Mouse (Mus musculus) midbrain, embryonic 16.5 days (tissue): ENCODE measurements around the gene Cmss1. TPM values are rescaled to one million over a fixed set of nuclear protein-coding genes. Genes with fewer than 3 reads are reported as not detected.

ENCODE experiments used
- ATAC-seq: fragments of 200-750 bp; cut with Nextera tagmentation; 2 replicates; pipeline ENCODE4 v1.8.0; 2017; ENCODE audit warnings: moderate TSS enrichment
- H3K27ac ChIP-seq: fragments of 300-500 bp; sonication (generic); 2 replicates; pipeline ENCODE4 v1.5.1; 2014; ENCODE audit warnings: mild to moderate bottlenecking, low read length, mixed read lengths
- H3K27me3 ChIP-seq: fragments of 300-500 bp; sonication (generic); 2 replicates; pipeline ENCODE4 v1.6.1; 2014; ENCODE audit warnings: low read depth, low read length, mixed read lengths; ENCODE audit not compliant: control insufficient read depth, insufficient read depth
- H3K36me3 ChIP-seq: fragments of 300-500 bp; sonication (generic); 2 replicates; pipeline ENCODE4 v1.6.1; 2014; ENCODE audit warnings: mild to moderate bottlenecking, low read length, moderate library complexity, mixed read lengths; ENCODE audit not compliant: control insufficient read depth, insufficient read depth
- H3K4me1 ChIP-seq: fragments of 300-500 bp; sonication (generic); 2 replicates; pipeline ENCODE4 v1.6.1; 2014; ENCODE audit warnings: mild to moderate bottlenecking, low read length, mixed read lengths; ENCODE audit not compliant: control insufficient read depth, insufficient read depth
- H3K4me2 ChIP-seq: fragments of 300-500 bp; sonication (generic); 2 replicates; pipeline ENCODE4 v1.6.1; 2014; ENCODE audit warnings: mild to moderate bottlenecking, low read length, mixed read lengths
- H3K4me3 ChIP-seq: fragments of 300-500 bp; sonication (generic); 2 replicates; pipeline ENCODE4 v1.5.1; 2014; ENCODE audit warnings: low read depth, mild to moderate bottlenecking, low read length, moderate library complexity, mixed read lengths
- H3K9ac ChIP-seq: fragments of 300-500 bp; sonication (generic); 2 replicates; pipeline ENCODE4 v1.6.1; 2014; ENCODE audit warnings: low read depth, low read length, mixed read lengths
- H3K9me3 ChIP-seq: fragments of 300-500 bp; sonication (generic); replicated peaks from 2 replicates; pipeline ENCODE4 v1.6.1; 2014; ENCODE audit warnings: mild to moderate bottlenecking, low read length, mixed read lengths; ENCODE audit not compliant: control insufficient read depth, poor library complexity, severe bottlenecking
- WGBS: fragments of 180-500 bp; shearing (Covaris S2); extraction: QIAGEN DNeasy Blood & Tissue Kit; methylation state at CpG from one replicate; pipeline ENCODE4 v1.1.7; 2014; 5-methylcytosine and 5-hydroxymethylcytosine counted together
- polyA plus RNA-seq: library from polyadenylated mRNA; unstranded; fragments of >200 nt; fragmentation: Nextera tagmentation; extraction: Ambion mirVana; gene quantifications from 2 replicates; pipeline ENCODE4 v1.2.1, GENCODE M21; 2015

Gene Cmss1
- polyA plus RNA-seq, 1 experiment from 2014 or later: 37.4 TPM

DNA sequence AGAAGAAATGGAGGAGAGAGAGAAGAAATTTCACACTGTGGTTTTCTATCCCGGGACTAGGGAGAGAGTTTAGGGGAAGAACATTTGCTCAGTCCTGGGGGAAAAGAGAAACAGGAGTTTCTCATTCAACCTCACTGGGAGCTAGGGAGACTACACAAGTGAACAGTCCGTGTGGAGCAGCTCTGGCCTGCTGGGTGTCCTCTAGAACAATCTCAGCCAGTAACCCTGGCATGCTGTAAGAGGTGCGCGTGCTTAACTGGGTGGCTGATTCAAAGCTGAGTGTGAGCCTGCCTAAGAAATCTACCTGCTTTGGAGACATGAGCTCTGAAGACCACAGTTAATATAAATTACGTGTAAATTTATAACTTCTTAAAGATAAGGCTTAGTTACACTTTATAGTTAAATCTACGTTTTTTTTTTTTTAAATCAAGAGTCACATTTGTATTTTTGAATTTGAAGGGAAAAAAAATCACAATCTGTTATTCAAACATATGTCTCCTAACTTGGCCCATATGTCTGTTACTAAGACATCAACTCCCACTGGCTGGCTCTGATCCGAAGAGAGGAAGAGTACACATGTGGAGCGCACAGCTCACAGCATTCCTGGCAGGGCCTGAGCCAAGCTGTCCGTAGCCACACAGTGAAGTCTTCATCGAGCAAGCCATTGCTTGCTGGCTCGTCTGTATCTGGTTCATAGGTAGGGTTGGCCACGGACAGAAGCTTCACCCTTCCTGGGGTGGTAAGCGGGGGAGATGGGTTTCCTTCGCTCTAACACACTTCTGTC lies 338.4 kb downstream of the Cmss1 start:
- no peak overlapping the region for H3K27ac ChIP-seq
- H3K9me3 ChIP-seq: no peaks in the 10 kb centered on the region; the same call in 1 of the 2 replicates
- WGBS: 89% methylated on average over 14 of the region's 14 CpGs
- no peaks in the 10 kb centered on the region for H3K4me1 ChIP-seq
- H3K4me3 ChIP-seq: no peak overlapping the region
- ATAC-seq: no peak
- no peak overlapping the region for H3K4me2 ChIP-seq
- no peaks in the 10 kb centered on the region for H3K36me3 ChIP-seq
- no peak overlapping the region for H3K9ac ChIP-seq
- no peaks in the 10 kb centered on the region for H3K27me3 ChIP-seq

- no peak for ATAC-seq
- no peak overlapping the region for H3K27ac ChIP-seq
Measured at GRCm38 (mm10) chr16:57267068-57267467, 339.6 kb downstream of the Cmss1 start.

GRCm38 (mm10) chr16:57260152-57260551 lies 346.5 kb downstream of the Cmss1 start:
- Histone ChIP-seq H3K4me1 (no peaks in the 10 kb centered on the region), H3K4me2 (no peak overlapping the region), H3K9ac (no peak overlapping the region), H3K9me3 (no peaks in the 10 kb centered on the region; the same call in 1 of the 2 replicates), H3K36me3 (no peaks in the 10 kb centered on the region), H3K4me3 (no peak overlapping the region), H3K27me3 (no peaks in the 10 kb centered on the region), H3K27ac (no peak overlapping the region)
- no peak for ATAC-seq
- 81% methylated on average over 10 of the region's 10 CpGs for WGBS

More at GRCm38 (mm10) chr16:57267068-57267467, 339.6 kb downstream of the Cmss1 start:
- Histone ChIP-seq H3K27me3 (no peaks in the 10 kb centered on the region), H3K9me3 (no peaks in the 10 kb centered on the region; the same call in 1 of the 2 replicates), H3K4me1 (no peaks in the 10 kb centered on the region), H3K9ac (no peak overlapping the region), H3K4me3 (no peak overlapping the region), H3K4me2 (no peak overlapping the region), H3K36me3 (no peaks in the 10 kb centered on the region)
- WGBS: 21% methylated on average over 1 of the region's 1 CpGs

DNA sequence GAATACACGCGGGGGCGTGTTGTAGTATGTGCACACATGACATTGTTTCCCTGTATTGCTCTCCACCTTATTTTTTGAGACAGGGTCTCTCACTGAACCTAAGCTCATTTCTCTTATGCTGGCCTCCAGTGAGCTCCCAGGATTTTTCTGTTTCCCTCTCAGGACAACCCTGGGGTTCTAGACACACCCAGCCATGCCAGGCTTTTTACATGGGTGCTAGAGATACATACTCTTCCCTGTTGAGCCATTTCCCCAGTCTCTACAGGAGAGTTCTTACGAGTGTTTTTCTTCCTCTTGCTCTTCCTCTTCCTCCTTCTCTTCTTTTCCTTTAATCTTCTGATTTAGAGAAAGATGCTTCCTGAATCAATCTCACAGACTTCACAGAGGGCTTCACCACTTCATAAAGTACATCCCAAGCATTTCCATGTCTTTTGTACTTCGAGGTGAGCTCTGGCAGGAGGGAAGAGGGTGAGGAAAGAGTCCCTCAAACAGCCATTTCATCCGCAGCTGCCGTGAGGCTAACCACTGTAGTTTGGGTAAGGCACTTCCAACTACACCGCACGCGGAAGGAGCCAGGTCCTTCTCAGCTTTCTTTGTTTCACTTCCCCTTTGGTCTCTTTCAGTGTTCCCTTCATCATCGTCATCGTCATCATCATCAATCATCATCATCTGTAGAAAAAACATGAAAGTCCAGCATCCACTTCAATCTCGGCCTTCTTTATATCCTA lies 347.1 kb downstream of the Cmss1 start:
- H3K27ac ChIP-seq: no peak overlapping the region
- no peaks in the 10 kb centered on the region for H3K4me1 ChIP-seq
- ATAC-seq: no peak
- no peaks in the 10 kb centered on the region for H3K27me3 ChIP-seq
- WGBS: 88% methylated on average over 13 of the region's 13 CpGs
- no peaks in the 10 kb centered on the region for H3K36me3 ChIP-seq
- no peak overlapping the region for H3K4me3 ChIP-seq
- H3K9ac ChIP-seq: no peak overlapping the region
- H3K4me2 ChIP-seq: no peak overlapping the region
- H3K9me3 ChIP-seq: no peaks in the 10 kb centered on the region; the same call in 1 of the 2 replicates

Other genes with a start within 250 kb of the Cmss1 start
- 4.8 and 5.0 TPM in 2 replicates for gene Col8a1, start 147.9 kb upstream of the Cmss1 start, polyA plus RNA-seq